In the genomic region with DNA sequence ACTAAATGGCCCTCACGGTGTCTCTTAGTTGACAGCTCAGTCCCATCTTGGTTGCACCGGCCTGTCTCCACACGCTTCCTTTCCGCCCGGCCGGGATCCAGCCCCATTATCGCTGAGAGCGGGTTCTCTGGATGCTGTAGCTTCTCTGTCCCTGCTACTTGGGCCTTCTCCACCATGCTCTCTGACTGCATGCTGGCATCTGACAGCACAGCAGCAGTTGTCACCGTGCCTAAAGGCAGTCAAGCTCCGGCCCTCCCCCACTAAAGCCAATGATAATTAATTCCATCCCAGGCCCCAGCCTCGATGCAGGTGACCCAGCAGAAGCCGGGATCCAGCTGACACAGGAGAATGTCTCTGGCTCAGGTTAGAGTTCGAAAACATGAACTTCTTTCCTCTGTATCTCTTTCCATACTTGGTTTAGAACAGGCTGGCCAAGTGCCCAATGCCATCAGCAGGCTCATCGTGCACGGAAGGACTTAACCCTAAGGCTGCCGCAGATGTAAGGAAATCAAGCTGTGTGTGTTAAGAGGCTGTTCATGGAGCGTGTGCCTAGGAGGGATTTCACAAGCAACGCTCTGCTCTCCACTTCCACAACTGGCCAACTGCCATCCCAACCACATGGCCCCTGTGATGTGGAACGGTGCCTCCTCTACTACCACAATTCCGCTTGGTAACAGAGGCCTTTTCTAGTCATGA, we compare ENCODE assay signal across 8 mouse cellular contexts.
A peak's percentile ranks its signal among the peaks of the same experiment; 100 is the strongest.
DNase-seq lines count a peak whose midpoint lies in the region; ATAC-seq and TF ChIP-seq lines count a peak whose summit lies in the region.
"Had no signal": no experiment of that assay in that cellular context is flagged by ENCODE, and none has a peak within 500 bp of the region (broad histone marks: within the 10 kb centered on the region; RNA-seq: fewer than 3 reads in every experiment).

No protein-coding gene starts in this region.

- no peak for TF ChIP-seq CTCF in midbrain, postnatal 0 days (IDR thresholded peaks at IDR 0.05)

- no peak for ATAC-seq in midbrain, postnatal 0 days (ENCODE audit: low FRiP score)
- peak; percentile 89 for ATAC-seq in common myeloid progenitor, adult 5-6 weeks (replicated peaks; ENCODE audit: low read depth, poor library complexity, severe bottlenecking)
- no peak for ATAC-seq in limb, embryonic 15.5 days (ENCODE audit: insufficient number of reproducible peaks, low FRiP score, low TSS enrichment, low read depth)

- 66% methylated on average over 20 of the region's 20 CpGs for WGBS in midbrain, postnatal 0 days
- 77% methylated on average over 20 of the region's 20 CpGs for WGBS in midbrain, embryonic 10.5 days
- WGBS in limb, embryonic 15.5 days = 40% methylated on average over 20 of the region's 20 CpGs

- peak; percentile 65 for DNase-seq in midbrain, postnatal 0 days (ENCODE audit: low spot score)
- no peak for DNase-seq in midbrain, embryonic 10.5 days (ENCODE audit: low spot score)
- DNase-seq in brain, adult 2 months (ENCODE audit: low read depth, low spot score) = peak; percentile 77
- DNase-seq in B cell, adult 2 months = no peak
- no peak for DNase-seq in kidney, postnatal 36 days
- DNase-seq: gastrocnemius, postnatal 25 days had no signal

- no peak overlapping the region for H3K27ac ChIP-seq in midbrain, postnatal 0 days (ENCODE audit: low read depth, low read length)
- H3K27ac ChIP-seq in midbrain, embryonic 10.5 days (replicated peaks) = no peak overlapping the region
- H3K27ac ChIP-seq in limb, embryonic 15.5 days = 0 out of 2 replicates have a peak overlapping the region, but pooled peaks have one; percentile 11

- no peaks in the 10 kb centered on the region for H3K4me1 ChIP-seq in midbrain, postnatal 0 days (ENCODE audit: insufficient read depth, low read length)
- H3K4me1 ChIP-seq in midbrain, embryonic 10.5 days = peaks cover 9% of the 10 kb centered on the region
- peaks cover 26% of the 10 kb centered on the region for H3K4me1 ChIP-seq in limb, embryonic 15.5 days

- no peaks in the 10 kb centered on the region for H3K9me3 ChIP-seq in midbrain, postnatal 0 days (ENCODE audit: low read length)
- H3K9me3 ChIP-seq in midbrain, embryonic 10.5 days (replicated peaks) = no peaks in the 10 kb centered on the region
- no peaks in the 10 kb centered on the region for H3K9me3 ChIP-seq in limb, embryonic 15.5 days

- no peaks in the 10 kb centered on the region for H3K36me3 ChIP-seq in midbrain, postnatal 0 days (ENCODE audit: insufficient read depth, low read length)
- H3K36me3 ChIP-seq in midbrain, embryonic 10.5 days = no peaks in the 10 kb centered on the region
- H3K36me3 ChIP-seq in limb, embryonic 15.5 days = no peaks in the 10 kb centered on the region

- no peak overlapping the region for H3K4me2 ChIP-seq in midbrain, postnatal 0 days (ENCODE audit: low read depth, low read length, poor library complexity, severe bottlenecking)
- H3K4me2 ChIP-seq in limb, embryonic 15.5 days = no peak overlapping the region

- H3K27me3 ChIP-seq in midbrain, postnatal 0 days (ENCODE audit: insufficient read depth, low read length) = no peaks in the 10 kb centered on the region
- H3K27me3 ChIP-seq in midbrain, embryonic 10.5 days (ENCODE audit: low read depth, poor library complexity, severe bottlenecking) = no peaks in the 10 kb centered on the region
- no peaks in the 10 kb centered on the region for H3K27me3 ChIP-seq in limb, embryonic 15.5 days

- no peak overlapping the region for H3K4me3 ChIP-seq in midbrain, postnatal 0 days (ENCODE audit: low read depth, low read length)
- H3K4me3 ChIP-seq in midbrain, embryonic 10.5 days = no peak overlapping the region
- no peak overlapping the region for H3K4me3 ChIP-seq in limb, embryonic 15.5 days

- no peak overlapping the region for H3K9ac ChIP-seq in midbrain, postnatal 0 days (replicated peaks; ENCODE audit: low read length, poor library complexity, severe bottlenecking)
- H3K9ac ChIP-seq in limb, embryonic 15.5 days = no peak overlapping the region

Comparison
In these comparisons a context has a peak if more than half of its experiments do, and no peak if none do; other contexts are left out.
1. DNase-seq: peak in midbrain, postnatal 0 days (single experiment) and brain, adult 2 months (single experiment); none in midbrain, embryonic 10.5 days (single experiment), B cell, adult 2 months (0 of 2) and kidney, postnatal 36 days (0 of 2).